Mouse (Mus musculus) thymus, postnatal 14 days (tissue): ENCODE measurements around the gene Copg2.
"Not testable (repeated sequence)": the region's sequence is repeated elsewhere in the genome, so short reads cannot be mapped to it uniquely, and the experiment has no call there.

Experiments used
- DNase-seq: peaks from one replicate; pipeline ENCODE4 v3.0.0; 2021

Gene Copg2

GRCm38 (mm10) chr6:30805053-30805752 lies 91.4 kb downstream of the Copg2 start:
- DNase-seq: no peak

DNA sequence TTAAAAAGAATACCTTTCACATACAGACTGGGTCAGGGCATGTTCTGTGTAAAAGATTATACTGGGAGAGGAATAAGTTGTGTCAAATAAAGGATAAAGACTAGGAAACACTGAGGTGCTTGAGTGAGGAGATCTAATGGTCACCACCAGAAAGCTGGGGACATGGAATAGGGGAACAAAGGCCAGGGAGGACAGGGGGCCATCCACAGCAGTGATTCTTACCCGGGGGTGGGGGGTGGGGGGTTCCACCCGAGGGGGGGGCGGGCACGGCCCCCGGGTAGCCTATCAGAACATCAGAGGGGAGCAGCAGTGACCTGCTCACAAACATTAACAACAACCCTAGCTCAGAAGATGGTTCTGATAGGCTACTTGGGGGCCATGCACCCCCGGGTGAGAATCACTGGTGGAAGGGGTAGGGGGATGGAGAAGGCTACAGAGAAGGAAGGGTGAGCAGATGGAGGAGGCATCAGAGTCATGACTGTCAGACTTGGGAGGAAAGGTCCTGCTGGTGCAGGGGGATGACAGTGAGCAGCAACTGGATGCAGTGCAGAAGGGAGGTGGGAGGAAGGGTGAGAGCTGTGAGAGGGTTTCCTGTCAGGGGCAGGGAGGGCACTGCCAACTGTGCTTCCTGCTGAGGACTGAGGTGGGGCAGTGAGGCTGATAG lies 92.1 kb downstream of the Copg2 start:
- peak; percentile 60 for DNase-seq

GRCm38 (mm10) chr6:30802915-30803314 lies 93.7 kb downstream of the Copg2 start:
- not testable (repeated sequence) for DNase-seq

- DNase-seq: no peak
Measured at GRCm38 (mm10) chr6:30751209-30751608, 145.4 kb downstream of the Copg2 start.

GRCm38 (mm10) chr6:30750482-30750881 lies 146.1 kb downstream of the Copg2 start:
- no peak for DNase-seq

DNA sequence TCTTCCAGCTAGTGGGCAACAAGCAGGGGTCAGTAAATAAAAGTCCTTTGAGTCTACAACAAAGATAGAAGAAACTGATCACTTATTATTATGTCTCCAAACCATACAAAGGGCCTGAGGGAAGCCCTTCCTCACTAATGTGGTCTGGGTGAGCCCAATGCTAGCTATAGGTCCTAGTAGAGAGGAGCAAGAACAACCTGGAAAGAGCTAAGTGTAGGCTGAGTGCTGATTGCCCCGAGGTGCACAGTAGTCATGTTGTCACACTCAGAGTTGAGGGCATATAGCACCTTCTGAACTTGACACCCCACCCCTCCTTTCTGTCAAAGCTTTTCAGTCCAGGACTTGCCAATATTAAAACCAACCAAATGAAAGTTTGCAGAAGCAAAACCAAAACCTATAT lies 146.7 kb downstream of the Copg2 start:
- DNase-seq: no peak

DNA sequence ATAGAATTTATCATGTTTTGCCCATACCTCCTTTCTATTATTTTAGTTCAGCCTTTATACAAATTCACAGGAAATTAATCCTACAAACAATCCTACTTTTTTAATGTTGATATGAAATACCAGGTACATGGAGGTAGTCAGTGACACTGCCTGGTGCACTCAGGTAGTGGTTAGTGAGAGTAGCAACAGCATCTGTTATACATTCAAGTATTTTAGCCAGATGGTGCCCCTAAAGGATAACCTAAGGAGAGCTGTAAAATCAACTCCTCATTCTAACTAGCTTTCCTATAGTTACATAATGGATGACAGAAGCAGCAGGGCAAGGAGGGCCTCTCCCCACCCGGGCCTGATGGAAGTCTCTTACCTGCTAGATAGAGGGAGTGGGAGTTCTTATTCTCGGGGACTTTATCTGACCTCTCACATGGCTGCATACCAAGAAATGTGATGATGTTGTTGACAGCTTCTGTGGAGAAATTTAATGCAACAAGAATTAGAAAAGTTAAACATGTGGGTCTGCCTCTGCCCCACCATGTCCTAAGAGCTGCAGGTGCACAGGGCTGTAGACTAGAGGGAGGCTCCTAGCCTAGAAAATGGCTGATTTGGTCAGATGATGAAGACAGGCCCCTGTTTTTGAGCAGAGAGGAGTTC lies 147.4 kb downstream of the Copg2 start:
- no peak for DNase-seq

- DNase-seq: no peak
Measured at GRCm38 (mm10) chr6:30748358-30748910, 148.2 kb downstream of the Copg2 start.

- no peak for DNase-seq
Measured at GRCm38 (mm10) chr6:30747631-30748357, 148.8 kb downstream of the Copg2 start.

DNA sequence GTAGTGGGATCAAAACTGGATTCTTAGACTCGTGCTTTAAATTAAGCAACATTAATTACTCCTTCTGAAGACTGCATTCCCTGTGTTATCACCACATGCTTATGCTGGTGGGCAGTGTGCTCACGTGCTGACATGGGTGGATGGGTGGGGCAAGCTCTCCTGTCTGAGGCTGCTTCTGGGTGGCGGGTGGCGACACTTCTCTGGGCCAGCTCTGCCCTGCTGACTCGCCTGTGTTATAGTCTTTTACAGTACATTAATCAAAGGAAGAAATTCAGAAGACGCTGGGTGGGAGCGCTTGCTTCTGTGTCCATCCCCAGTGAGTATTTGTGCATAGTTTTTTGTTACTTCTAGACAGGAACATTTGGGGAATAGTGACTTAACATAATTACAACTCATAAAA lies 151.0 kb downstream of the Copg2 start:
- DNase-seq: no peak

GRCm38 (mm10) chr6:30744846-30745245 lies 151.7 kb downstream of the Copg2 start:
- DNase-seq: no peak

- peak; percentile 18 for DNase-seq
Measured at GRCm38 (mm10) chr6:30739177-30739747, 157.3 kb downstream of the Copg2 start.

GRCm38 (mm10) chr6:30738464-30739006 lies 158.1 kb downstream of the Copg2 start:
- no peak for DNase-seq

- DNase-seq: peak; percentile 38
Measured at GRCm38 (mm10) chr6:30737548-30738463, 158.8 kb downstream of the Copg2 start.

DNA sequence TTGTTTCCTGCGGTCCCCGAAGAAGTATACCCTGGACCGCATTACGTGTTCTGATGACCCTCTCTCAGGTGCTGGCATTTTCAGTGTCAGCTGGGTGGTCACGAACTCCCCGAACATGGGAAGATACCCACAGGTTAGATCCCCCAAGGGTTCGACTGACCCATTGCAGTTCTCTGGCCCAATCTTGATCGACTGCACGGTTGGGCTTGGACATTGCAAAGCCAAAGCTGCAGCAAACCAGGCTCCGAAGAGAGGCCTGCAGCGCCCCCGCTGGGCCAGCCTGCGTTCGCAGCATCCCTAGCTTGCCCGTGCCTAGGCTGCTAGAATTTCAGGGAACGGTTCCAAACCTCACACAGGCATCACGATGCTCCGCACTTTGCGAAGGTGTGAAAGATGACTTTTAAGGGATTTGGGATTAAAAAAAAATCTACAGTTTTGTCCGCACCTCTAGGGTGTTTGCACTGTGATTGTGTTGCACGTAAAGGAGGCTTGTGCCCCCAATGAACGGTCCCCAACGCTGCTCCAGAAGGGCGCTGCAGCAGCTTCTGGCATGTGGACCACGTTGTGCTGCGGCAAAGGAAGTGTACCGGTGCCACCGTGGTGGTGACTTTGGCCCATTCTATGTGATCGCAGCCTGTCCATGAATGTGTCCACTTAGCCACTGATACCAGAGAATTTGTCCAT lies 159.6 kb downstream of the Copg2 start:
- peak; percentile 15 for DNase-seq

GRCm38 (mm10) chr6:30736372-30736762 lies 160.2 kb downstream of the Copg2 start:
- no peak for DNase-seq

DNA sequence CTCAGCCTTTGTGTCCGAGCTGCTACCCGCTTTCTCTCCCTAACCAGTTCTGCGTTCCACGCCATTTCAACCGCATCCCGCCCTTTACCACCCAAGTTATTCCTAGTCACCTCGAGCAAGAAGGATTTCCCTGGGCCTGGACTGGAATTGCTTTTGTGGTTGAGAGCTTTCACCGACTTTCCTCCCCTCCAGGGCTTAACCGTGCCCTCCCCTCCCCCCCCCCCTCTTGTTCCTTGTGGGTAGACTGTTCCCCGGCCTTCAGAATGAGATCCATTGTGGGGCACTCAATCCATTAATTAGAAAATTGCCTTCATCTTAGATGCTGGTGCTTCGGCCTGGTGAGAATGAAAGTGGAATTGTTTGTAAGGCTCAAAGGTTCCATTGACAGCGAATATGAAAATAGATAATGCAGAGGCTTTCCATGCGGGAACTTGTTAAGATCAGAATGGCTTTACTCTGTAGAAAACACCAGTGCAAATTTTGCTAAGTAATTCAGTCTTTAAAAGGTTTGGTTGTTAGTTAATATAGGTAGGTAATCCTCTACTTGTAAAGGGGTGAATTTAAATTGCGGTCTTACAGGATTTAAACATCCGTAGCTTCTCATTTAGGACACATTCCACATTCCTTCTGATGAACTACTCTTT lies 160.7 kb downstream of the Copg2 start:
- DNase-seq: no peak

- DNase-seq: no peak
Measured at GRCm38 (mm10) chr6:30734988-30735727, 161.4 kb downstream of the Copg2 start.

DNA sequence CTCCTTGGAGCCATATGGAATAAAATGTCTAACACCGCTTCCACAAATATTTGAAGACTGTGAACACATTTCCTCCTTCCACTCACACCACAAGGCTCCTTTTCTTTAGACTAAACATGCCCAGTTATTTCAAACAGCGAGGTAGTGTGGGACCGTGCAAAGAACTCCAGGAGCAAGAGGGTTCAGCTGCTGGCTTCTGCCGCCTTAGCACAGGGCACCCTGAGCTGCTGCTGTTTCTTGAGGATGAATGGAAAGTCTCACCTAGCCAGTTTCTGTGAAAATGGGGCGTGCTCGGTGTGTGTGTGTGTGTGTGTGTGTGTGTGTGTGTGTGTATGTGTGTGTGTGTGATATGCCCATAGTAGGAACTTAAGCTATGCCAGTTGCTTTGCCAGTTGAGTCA lies 162.1 kb downstream of the Copg2 start:
- no peak for DNase-seq
